Mouse (Mus musculus) limb, embryonic 14.5 days (tissue): Measurements from ENCODE around the gene Olfr972. TPM values are rescaled to one million over a fixed set of nuclear protein-coding genes. Genes with fewer than 3 reads are reported as not detected.
"Not testable (repeated sequence)": the region's sequence is repeated elsewhere in the genome, so short reads cannot be mapped to it uniquely, and the experiment has no call there.

Source experiments
- ATAC-seq: fragments of 200-750 bp; cut with Nextera tagmentation; 2 replicates; pipeline ENCODE4 v1.8.0; 2017; ENCODE audit warnings: low read depth, moderate number of reproducible peaks, moderate TSS enrichment; ENCODE audit not compliant: low FRiP score
- DNase-seq: peaks from one replicate; pipeline ENCODE4 v3.0.0-alpha.2; 2015; ENCODE audit warnings: low spot score
- H3K27ac ChIP-seq: fragments of 300-500 bp; sonication (generic); replicated peaks from 2 replicates; pipeline ENCODE4 v1.5.1; 2014; ENCODE audit warnings: low read depth, mild to moderate bottlenecking, low read length, moderate library complexity, mixed read lengths
- H3K27me3 ChIP-seq: fragments of 300-500 bp; sonication (generic); 2 replicates; pipeline ENCODE4 v1.6.1; 2014; ENCODE audit warnings: low read length, mixed read lengths; ENCODE audit not compliant: control insufficient read depth, insufficient read depth
- H3K36me3 ChIP-seq: fragments of 300-500 bp; sonication (generic); 2 replicates; pipeline ENCODE4 v1.6.1; 2014; ENCODE audit warnings: mild to moderate bottlenecking, low read length, moderate library complexity, mixed read lengths; ENCODE audit not compliant: control insufficient read depth, insufficient read depth
- H3K4me1 ChIP-seq: fragments of 300-500 bp; sonication (generic); 2 replicates; pipeline ENCODE4 v1.6.1; 2014; ENCODE audit warnings: antibody characterized with exemption, low read length, mixed read lengths; ENCODE audit not compliant: control insufficient read depth, insufficient read depth
- H3K4me2 ChIP-seq: fragments of 300-500 bp; sonication (generic); replicated peaks from 2 replicates; pipeline ENCODE4 v1.6.1; 2014; ENCODE audit warnings: low read depth, mild to moderate bottlenecking, low read length, moderate library complexity; ENCODE audit not compliant: severe bottlenecking
- H3K4me3 ChIP-seq: fragments of 300-500 bp; sonication (generic); replicated peaks from 2 replicates; pipeline ENCODE4 v1.5.1; 2014; ENCODE audit warnings: low read length
- H3K9ac ChIP-seq: fragments of 300-500 bp; sonication (generic); 2 replicates; pipeline ENCODE4 v1.6.1; 2014; ENCODE audit warnings: mild to moderate bottlenecking, low read depth, low read length, moderate library complexity; ENCODE audit not compliant: severe bottlenecking
- H3K9me3 ChIP-seq: fragments of 300-500 bp; sonication (generic); 2 replicates; pipeline ENCODE4 v1.6.1; 2016; ENCODE audit warnings: low read length; ENCODE audit not compliant: control insufficient read depth
- POLR2A ChIP-seq: fragments of 200-500 bp; IDR thresholded peaks from 2 replicates; pipeline ENCODE4 v1.8.0; 2012; ENCODE audit warnings: inconsistent platforms, mild to moderate bottlenecking, moderate library complexity, borderline replicate concordance; ENCODE audit not compliant: insufficient read depth, insufficient read length; ENCODE audit errors: extremely low read depth
- whole genome bisulfite sequencing: fragments of 180-500 bp; shearing (Covaris S2); extraction: QIAGEN DNeasy Blood & Tissue Kit; methylation state at CpG from one replicate; pipeline ENCODE4 v1.1.7; 2014; 5-methylcytosine and 5-hydroxymethylcytosine counted together
- polyA plus RNA-seq, 2 experiments: library from polyadenylated mRNA; depleted of rRNA in 1 of 2; stranded (reverse) in 1 of 2; unstranded in 1 of 2; fragments of >200 nt; fragmentation: Nextera tagmentation in 1 of 2; extraction: Ambion mirVana in 1 of 2; gene quantifications; 2 replicates each; pipeline versions ENCODE4 v1.2.1 to v1.2.3; 2012 to 2014

Gene Olfr972
- polyA plus RNA-seq (2012; rRNA removed) (not detected in 2 replicates), polyA plus RNA-seq (2014; fragmentation: Nextera tagmentation; extraction: Ambion mirVana) (not detected in 2 replicates)

DNA sequence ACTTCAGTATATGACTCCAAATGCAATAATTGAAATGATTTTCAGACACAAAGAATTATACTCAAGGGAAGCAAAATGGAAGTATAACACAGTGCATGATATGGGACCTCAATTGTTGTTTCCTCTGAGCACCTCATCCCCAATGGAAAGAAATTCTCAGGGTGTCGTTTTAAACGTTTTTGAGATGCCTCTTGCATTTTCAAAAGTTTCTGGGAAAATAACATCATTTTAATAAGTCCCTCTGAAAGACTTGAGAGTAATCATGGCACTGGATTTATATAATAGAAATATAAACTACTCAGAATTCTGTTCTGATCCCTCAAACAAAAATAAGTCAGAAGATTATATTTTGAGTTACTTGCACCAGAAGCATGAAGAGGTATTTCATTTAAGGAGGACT, at the start of gene Olfr972:
Gene Olfr972, plus strand, starts transcription at position 301 of the 400 bp plus-strand sequence.
- Histone ChIP-seq H3K36me3 (no peaks in the 10 kb centered on the region), H3K4me1 (no peaks in the 10 kb centered on the region), H3K9me3 (no peaks in the 10 kb centered on the region), H3K9ac (no peak within 1 kb of the TSS), H3K4me3 (no peak within 1 kb of the TSS), H3K27me3 (no peaks in the 10 kb centered on the region), H3K4me2 (no peak within 1 kb of the TSS), H3K27ac (no peak within 1 kb of the TSS)
- 72% methylated on average over 2 of the region's 2 CpGs for WGBS
- DNase-seq: no peak
- ATAC-seq: no peak
- no peak for TF ChIP-seq POLR2A

DNA sequence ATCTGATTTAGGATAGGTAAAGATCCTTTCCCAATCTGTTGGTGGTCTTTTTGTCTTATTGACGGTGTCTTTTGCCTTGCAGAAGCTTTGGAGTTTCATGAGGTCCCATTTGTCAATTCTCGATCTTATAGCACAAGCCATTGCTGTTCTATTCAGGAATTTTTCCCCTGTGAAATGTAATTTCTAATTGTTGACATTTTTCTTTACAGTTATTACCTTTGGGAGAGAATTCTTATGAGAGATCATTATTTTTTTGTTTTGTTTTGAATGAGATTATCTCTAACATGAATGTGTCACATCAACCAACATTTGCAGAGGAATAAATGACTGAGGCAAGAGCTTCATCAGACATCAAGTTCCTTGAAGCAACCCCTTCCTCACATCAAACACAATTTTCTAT, 29.6 kb upstream of the Olfr972 start, which contains the start of gene Olfr971:
Gene Olfr971, plus strand, starts transcription at position 301 of the 400 bp plus-strand sequence.
- H3K9ac ChIP-seq, H3K4me2 ChIP-seq, H3K4me3 ChIP-seq, H3K4me1 ChIP-seq, ATAC-seq, H3K36me3 ChIP-seq, H3K9me3 ChIP-seq, H3K27me3 ChIP-seq, DNase-seq, H3K27ac ChIP-seq: not testable (repeated sequence)
- WGBS: 95% methylated on average over 1 of the region's 2 CpGs

- not testable (repeated sequence) for H3K36me3 ChIP-seq, H3K4me1 ChIP-seq, H3K4me2 ChIP-seq, H3K27ac ChIP-seq, H3K27me3 ChIP-seq, H3K9ac ChIP-seq, DNase-seq, ATAC-seq, H3K4me3 ChIP-seq, H3K9me3 ChIP-seq
- WGBS: 86% methylated on average over 1 of the region's 1 CpGs
Measured at GRCm38 (mm10) chr9:39871986-39872385, 5.8 kb downstream of the Olfr972 start.

DNA sequence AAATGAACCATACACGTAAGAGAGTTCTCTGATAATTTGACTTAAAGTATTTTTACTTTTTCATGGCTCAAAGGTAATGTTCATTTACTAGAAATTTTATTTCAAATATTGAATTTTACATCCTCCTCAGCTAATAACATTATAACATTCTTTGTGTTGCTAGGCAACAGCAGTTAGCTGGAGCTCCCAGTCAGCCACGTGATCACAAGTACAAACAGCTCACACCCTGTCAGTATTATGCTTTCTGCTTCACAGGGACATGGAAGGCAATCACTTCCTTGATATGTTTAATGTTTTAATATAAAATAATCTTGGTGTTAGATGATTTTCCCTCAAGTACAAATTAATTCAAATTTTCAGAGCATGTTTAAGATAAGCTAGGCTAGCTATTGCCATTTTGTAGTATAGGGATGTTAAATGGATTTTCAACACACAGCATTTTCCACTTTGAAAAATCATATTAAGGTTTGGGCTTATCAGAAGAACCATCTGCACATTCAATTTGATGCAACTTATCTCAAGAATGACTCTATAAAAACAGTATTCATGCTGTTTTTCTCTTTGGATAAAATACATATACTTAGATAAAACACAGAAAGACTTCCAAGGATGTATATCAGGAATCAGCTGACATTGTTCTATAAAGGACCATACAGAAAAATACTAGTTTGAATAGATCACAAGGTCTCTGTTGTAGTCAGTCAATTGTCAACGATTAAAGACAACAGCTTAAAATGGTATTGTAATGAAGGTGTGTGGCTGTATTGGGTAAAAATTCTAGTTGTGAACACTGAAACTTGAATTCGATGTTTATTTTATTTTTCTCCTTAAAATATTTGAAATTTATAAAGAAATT, 11.5 kb downstream of the Olfr972 start:
- no CpG with 5 or more reads among the region's 4 CpGs for WGBS
- H3K27ac ChIP-seq, H3K4me1 ChIP-seq, H3K9ac ChIP-seq, H3K27me3 ChIP-seq, H3K9me3 ChIP-seq, DNase-seq, H3K4me2 ChIP-seq, H3K4me3 ChIP-seq, H3K36me3 ChIP-seq, ATAC-seq: not testable (repeated sequence)

- Histone ChIP-seq H3K36me3 (no peaks in the 10 kb centered on the region), H3K4me1 (no peaks in the 10 kb centered on the region), H3K4me2 (no peak overlapping the region), H3K27me3 (no peaks in the 10 kb centered on the region), H3K4me3 (no peak overlapping the region), H3K9me3 (no peaks in the 10 kb centered on the region), H3K27ac (no peak overlapping the region), H3K9ac (no peak overlapping the region)
- WGBS: 75% methylated on average over 6 of the region's 6 CpGs
- DNase-seq (no peak), ATAC-seq (no peak)
- TF ChIP-seq POLR2A: no peak
Measured at GRCm38 (mm10) chr9:39905106-39905505, 38.9 kb downstream of the Olfr972 start.
